Mouse (Mus musculus) G1E (cell line): ENCODE results near the gene Tbx2. TPM values are rescaled to one million over a fixed set of nuclear protein-coding genes. Genes with fewer than 3 reads are reported as not detected.

Experiments
- ATAC-seq: 2 replicates; pipeline ENCODE4 v1.8.0; 2016; ENCODE audit warnings: mild to moderate bottlenecking; ENCODE audit not compliant: insufficient number of reproducible peaks, poor library complexity, low FRiP score, severe bottlenecking; ENCODE audit errors: extremely low read depth
- DNase-seq: peaks from one replicate; pipeline ENCODE4 v3.0.0; 2012; ENCODE audit warnings: low spot score
- H3K27me3 ChIP-seq: 2 replicates; pipeline ENCODE4 v1.6.1; 2012; ENCODE audit warnings: mild to moderate bottlenecking, low read length, inconsistent platforms; ENCODE audit not compliant: insufficient read depth
- H3K36me3 ChIP-seq: replicated peaks from 2 replicates; pipeline ENCODE3; 2012; ENCODE audit warnings: mild to moderate bottlenecking, inconsistent platforms
- H3K4me1 ChIP-seq: 2 replicates; pipeline ENCODE4 v1.6.1; 2012; ENCODE audit warnings: low read depth, low read length, inconsistent platforms, mixed read lengths; ENCODE audit not compliant: insufficient read depth
- H3K4me3 ChIP-seq: 2 replicates; pipeline ENCODE4 v1.5.1; 2012; ENCODE audit warnings: low read depth, mild to moderate bottlenecking, inconsistent platforms, low read length, moderate library complexity, mixed read lengths
- H3K9me3 ChIP-seq: replicated peaks from 2 replicates; pipeline ENCODE4 v1.6.1; 2012; ENCODE audit warnings: inconsistent platforms
- CTCF ChIP-seq: IDR thresholded peaks from 2 replicates; pipeline ENCODE4 v1.5.1; 2012; ENCODE audit warnings: low read depth, low read length, inconsistent platforms, mixed read lengths
- GATA1 ChIP-seq: IDR thresholded peaks from 2 replicates; pipeline ENCODE4 v1.6.1; 2012; ENCODE audit warnings: borderline replicate concordance, low read length, inconsistent platforms, mixed read lengths
- GATA2 ChIP-seq: IDR thresholded peaks from 2 replicates; pipeline ENCODE4 v1.6.1; 2012; ENCODE audit warnings: low read depth, low read length, inconsistent platforms, borderline replicate concordance
- POLR2AphosphoS5 ChIP-seq: IDR thresholded peaks from 2 replicates; pipeline ENCODE4 v1.6.1; 2012; ENCODE audit warnings: low read depth, low read length, inconsistent platforms; ENCODE audit not compliant: insufficient replicate concordance
- TAL1 ChIP-seq: conservative IDR thresholded peaks from 2 replicates; pipeline ENCODE4 v1.6.1; 2012; ENCODE audit warnings: low read depth, low read length, inconsistent platforms, mixed read lengths
- polyA plus RNA-seq: library from polyadenylated mRNA; stranded (reverse); fragments of >175 nt; gene quantifications from 2 replicates; pipeline ENCODE4 v1.2.3, GENCODE M21; 2012
- total RNA-seq, 2 experiments: library from RNA; stranded (forward) in 1 of 2; stranded (reverse) in 1 of 2; fragments of 200-1000 nt in 1 of 2; fragments of >200 nt in 1 of 2; fragmentation: Nextera tagmentation in 1 of 2; gene quantifications; 2 replicates each; pipeline ENCODE4 v1.2.3; 2014 to 2017

The Tbx2 gene
- total and polyA plus RNA-seq, 3 experiments = 0.24 to 0.53 TPM; not detected in 1

- no peak for ATAC-seq
Measured at GRCm38 (mm10) chr11:85811676-85812075, 20.7 kb upstream of the Tbx2 start.

GRCm38 (mm10) chr11:85812201-85812966 is 20.0 kb upstream of the Tbx2 start:
- DNase-seq (no peak), ATAC-seq (no peak)
- no peaks in the 10 kb centered on the region for H3K9me3 ChIP-seq
- H3K4me3 ChIP-seq = no peak overlapping the region
- TF ChIP-seq CTCF = no peak
- no peak for TF ChIP-seq GATA1
- TF ChIP-seq TAL1 = no peak
- no peak for TF ChIP-seq GATA2
- no peak for TF ChIP-seq POLR2AphosphoS5
- no peaks in the 10 kb centered on the region for H3K4me1 ChIP-seq
- H3K36me3 ChIP-seq = no peaks in the 10 kb centered on the region
- 0 out of 2 replicates have a peak, but pooled peaks cover 2% of the 10 kb centered on the region for H3K27me3 ChIP-seq

More at GRCm38 (mm10) chr11:85811676-85812075, 20.7 kb upstream of the Tbx2 start:
- no peaks in the 10 kb centered on the region for H3K36me3 ChIP-seq
- no peaks in the 10 kb centered on the region for H3K9me3 ChIP-seq
- no peak overlapping the region for H3K4me3 ChIP-seq
- no peak for TF ChIP-seq CTCF
- no peak for TF ChIP-seq GATA1
- no peak for TF ChIP-seq POLR2AphosphoS5
- TF ChIP-seq GATA2 = no peak
- no peak for TF ChIP-seq TAL1
- H3K27me3 ChIP-seq = 0 out of 2 replicates have a peak, but pooled peaks cover 2% of the 10 kb centered on the region
- no peak for DNase-seq
- no peaks in the 10 kb centered on the region for H3K4me1 ChIP-seq

GRCm38 (mm10) chr11:85814678-85815077 is 17.7 kb upstream of the Tbx2 start:
- H3K27me3 ChIP-seq = peaks cover 9% of the 10 kb centered on the region

GRCm38 (mm10) chr11:85816471-85816870 is 15.9 kb upstream of the Tbx2 start:
- TF ChIP-seq GATA1 = no peak
- ATAC-seq (no peak), DNase-seq (no peak)
- Histone ChIP-seq H3K4me3 (no peak overlapping the region), H3K9me3 (no peaks in the 10 kb centered on the region), H3K4me1 (no peaks in the 10 kb centered on the region), H3K27me3 (peaks cover 13% of the 10 kb centered on the region), H3K36me3 (no peaks in the 10 kb centered on the region)

More at GRCm38 (mm10) chr11:85814678-85815077, 17.7 kb upstream of the Tbx2 start:
- no peak for TF ChIP-seq GATA1
- no peak for TF ChIP-seq CTCF
- no peak for TF ChIP-seq GATA2
- no peak for TF ChIP-seq TAL1
- no peak for TF ChIP-seq POLR2AphosphoS5
- ATAC-seq (no peak), DNase-seq (no peak)
- Histone ChIP-seq H3K36me3 (no peaks in the 10 kb centered on the region), H3K9me3 (no peaks in the 10 kb centered on the region), H3K4me1 (no peaks in the 10 kb centered on the region), H3K4me3 (no peak overlapping the region)

- ATAC-seq (no peak), DNase-seq (no peak)
- no peaks in the 10 kb centered on the region for H3K9me3 ChIP-seq
- H3K4me1 ChIP-seq = 0 out of 2 replicates have a peak, but pooled peaks cover 2% of the 10 kb centered on the region
- peaks cover 19% of the 10 kb centered on the region for H3K27me3 ChIP-seq
- no peaks in the 10 kb centered on the region for H3K36me3 ChIP-seq
- TF ChIP-seq GATA2 = no peak
- no peak for TF ChIP-seq POLR2AphosphoS5
- TF ChIP-seq CTCF = no peak
- TF ChIP-seq GATA1 = no peak
- TF ChIP-seq TAL1 = no peak
- no peak overlapping the region for H3K4me3 ChIP-seq
Measured at GRCm38 (mm10) chr11:85818401-85818800, 13.9 kb upstream of the Tbx2 start.

GRCm38 (mm10) chr11:85820959-85821358 is 11.4 kb upstream of the Tbx2 start:
- DNase-seq (no peak), ATAC-seq (no peak)
- H3K4me1 ChIP-seq = 0 out of 2 replicates have a peak, but pooled peaks cover 2% of the 10 kb centered on the region
- peaks cover 39% of the 10 kb centered on the region for H3K27me3 ChIP-seq
- H3K9me3 ChIP-seq = no peaks in the 10 kb centered on the region
- TF ChIP-seq POLR2AphosphoS5 (no peak), GATA1 (no peak), GATA2 (no peak), TAL1 (no peak), CTCF (no peak)
- no peaks in the 10 kb centered on the region for H3K36me3 ChIP-seq
- H3K4me3 ChIP-seq = no peak overlapping the region
